In genomic region chr1:151571838-151572578, GRCm38 (mm10) we compare ENCODE assay signal across 8 mouse cellular contexts. TPM values are rescaled to one million over a fixed set of nuclear protein-coding genes. Genes with fewer than 3 reads are reported as not detected.
DNase-seq lines count a peak whose midpoint lies in the region; ATAC-seq lines count a peak whose summit lies in the region.

No protein-coding gene starts in this region.

- intact Hi-C loops in heart, postnatal 10 days (cut with DNase I): loop anchor here (5.0 kb wide), 1 partner anchor 40 kb away; no protein-coding TSS in a partner anchor
- intact Hi-C loops in gastrocnemius, postnatal 36 days (cut with DNase I): no loop called here

- H3K4me1 ChIP-seq in heart, embryonic 10.5 days: peaks cover 17% of the 10 kb centered on the region
- peaks cover 11% of the 10 kb centered on the region for H3K4me1 ChIP-seq in hindbrain, embryonic 13.5 days (replicated peaks)
- H3K4me1 ChIP-seq in midbrain, embryonic 12.5 days: peaks cover 6% of the 10 kb centered on the region

- H3K27ac ChIP-seq in heart, embryonic 10.5 days: peak overlapping the region; percentile 84
- H3K27ac ChIP-seq in hindbrain, embryonic 13.5 days: no peak overlapping the region
- no peak overlapping the region for H3K27ac ChIP-seq in midbrain, embryonic 12.5 days (replicated peaks)

- no peak for ATAC-seq in hindbrain, embryonic 13.5 days (ENCODE audit: low FRiP score)
- ATAC-seq in midbrain, embryonic 12.5 days (ENCODE audit: low FRiP score, low read depth): no peak

- H3K4me2 ChIP-seq in hindbrain, embryonic 13.5 days: peak overlapping the region; percentile 77
- peak overlapping the region; percentile 73 for H3K4me2 ChIP-seq in midbrain, embryonic 12.5 days (replicated peaks)

- H3K36me3 ChIP-seq in heart, embryonic 10.5 days: no peaks in the 10 kb centered on the region
- H3K36me3 ChIP-seq in hindbrain, embryonic 13.5 days: no peaks in the 10 kb centered on the region
- H3K36me3 ChIP-seq in midbrain, embryonic 12.5 days: no peaks in the 10 kb centered on the region

- H3K9ac ChIP-seq in hindbrain, embryonic 13.5 days: peak overlapping the region; percentile 69; the same call in 1 of the 2 replicates
- H3K9ac ChIP-seq in midbrain, embryonic 12.5 days (replicated peaks): no peak overlapping the region; the same call in 1 of the 2 replicates

- H3K27me3 ChIP-seq in heart, embryonic 10.5 days (ENCODE audit: insufficient read depth, poor library complexity, severe bottlenecking): peaks cover 31% of the 10 kb centered on the region
- peaks cover 39% of the 10 kb centered on the region for H3K27me3 ChIP-seq in hindbrain, embryonic 13.5 days
- H3K27me3 ChIP-seq in midbrain, embryonic 12.5 days: peaks cover 34% of the 10 kb centered on the region

- no peak for DNase-seq in heart, embryonic 10.5 days (ENCODE audit: low spot score)
- DNase-seq in heart, postnatal 10 days: no peak
- DNase-seq in T-cell, adult 2 months (ENCODE audit: low spot score): peak; percentile 7
- DNase-seq in frontal cortex, adult 2 months (ENCODE audit: extremely low spot score in 1 of 2, low spot score in 1 of 2): no peak
- DNase-seq in adipocyte (ENCODE audit: low spot score): no peak
- DNase-seq in gastrocnemius, postnatal 36 days: no peak

- no peaks in the 10 kb centered on the region for H3K9me3 ChIP-seq in heart, embryonic 10.5 days
- H3K9me3 ChIP-seq in hindbrain, embryonic 13.5 days: no peaks in the 10 kb centered on the region
- no peaks in the 10 kb centered on the region for H3K9me3 ChIP-seq in midbrain, embryonic 12.5 days

- peak overlapping the region; percentile 73 for H3K4me3 ChIP-seq in heart, embryonic 10.5 days
- H3K4me3 ChIP-seq in hindbrain, embryonic 13.5 days: peak overlapping the region; percentile 44
- peak overlapping the region; percentile 44 for H3K4me3 ChIP-seq in midbrain, embryonic 12.5 days

- 16% methylated on average over 10 of the region's 10 CpGs for WGBS in heart, embryonic 10.5 days
- 26% methylated on average over 10 of the region's 10 CpGs for WGBS in hindbrain, embryonic 13.5 days
- 19% methylated on average over 10 of the region's 10 CpGs for WGBS in midbrain, embryonic 12.5 days

RNA-seq across cellular contexts. Expression of gene Fam129a, which starts 1.0 kb away (rescaled TPM):
- polyA plus RNA-seq in heart, embryonic 10.5 days (2016; fragmentation: Nextera tagmentation; extraction: Ambion mirVana): 2.0 and 5.6 TPM in 2 replicates
- 10 to 100 TPM; 38.4 to 44.0 TPM for total RNA-seq in heart, postnatal 10 days (2021)
- polyA plus RNA-seq in hindbrain, embryonic 13.5 days (2015; fragmentation: Nextera tagmentation; extraction: Ambion mirVana): 1.9 and 2.5 TPM in 2 replicates
- 0.63 and 1.2 TPM in 2 replicates for polyA plus RNA-seq in midbrain, embryonic 12.5 days (2016; fragmentation: Nextera tagmentation; extraction: Ambion mirVana)
- polyA plus RNA-seq in frontal cortex, adult 2 months (2012; rRNA removed): 1.8 TPM in 2 replicates
- 10 to 100 TPM in 1 of 2 experiments, 1 to 10 TPM in 1; 9.5 to 10.4 TPM for total RNA-seq in gastrocnemius, postnatal 36 days (2021)
